Mouse (Mus musculus): ENCODE results near the gene C5ar2. TPM values are rescaled to one million over a fixed set of nuclear protein-coding genes. Genes with fewer than 3 reads are reported as not detected.

Gene C5ar2
- polyA plus RNA-seq (2015; fragmentation: Illumina TruSeq; extraction: RNeasy Lipid Tissue Mini Kit (QIAGEN cat#74804); ENCODE audit: low read depth, low replicate concordance): 0.58 TPM

DNA sequence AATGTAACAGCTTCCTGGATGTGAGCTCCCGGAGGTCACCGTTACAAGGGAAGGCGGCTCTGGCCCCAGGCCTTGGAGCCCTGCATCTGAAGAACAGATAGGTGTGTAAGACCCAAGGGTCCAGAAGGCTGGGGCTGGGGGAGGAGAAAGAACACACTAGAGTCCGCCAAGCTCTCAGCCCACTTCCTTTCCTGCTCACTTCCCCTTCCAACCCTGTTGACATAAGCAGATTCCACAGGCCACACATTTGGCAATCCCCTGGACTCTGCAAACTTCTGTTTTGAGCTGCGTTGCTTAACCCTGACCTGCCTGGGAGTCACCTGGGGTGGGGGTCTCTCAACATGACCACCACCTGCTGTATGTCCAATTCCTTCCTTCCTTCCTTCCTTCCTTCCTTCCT is at the start of gene C5ar2:
Gene C5ar2 (minus strand): TSS at position 88 of the 400 bp plus-strand sequence.

DNA sequence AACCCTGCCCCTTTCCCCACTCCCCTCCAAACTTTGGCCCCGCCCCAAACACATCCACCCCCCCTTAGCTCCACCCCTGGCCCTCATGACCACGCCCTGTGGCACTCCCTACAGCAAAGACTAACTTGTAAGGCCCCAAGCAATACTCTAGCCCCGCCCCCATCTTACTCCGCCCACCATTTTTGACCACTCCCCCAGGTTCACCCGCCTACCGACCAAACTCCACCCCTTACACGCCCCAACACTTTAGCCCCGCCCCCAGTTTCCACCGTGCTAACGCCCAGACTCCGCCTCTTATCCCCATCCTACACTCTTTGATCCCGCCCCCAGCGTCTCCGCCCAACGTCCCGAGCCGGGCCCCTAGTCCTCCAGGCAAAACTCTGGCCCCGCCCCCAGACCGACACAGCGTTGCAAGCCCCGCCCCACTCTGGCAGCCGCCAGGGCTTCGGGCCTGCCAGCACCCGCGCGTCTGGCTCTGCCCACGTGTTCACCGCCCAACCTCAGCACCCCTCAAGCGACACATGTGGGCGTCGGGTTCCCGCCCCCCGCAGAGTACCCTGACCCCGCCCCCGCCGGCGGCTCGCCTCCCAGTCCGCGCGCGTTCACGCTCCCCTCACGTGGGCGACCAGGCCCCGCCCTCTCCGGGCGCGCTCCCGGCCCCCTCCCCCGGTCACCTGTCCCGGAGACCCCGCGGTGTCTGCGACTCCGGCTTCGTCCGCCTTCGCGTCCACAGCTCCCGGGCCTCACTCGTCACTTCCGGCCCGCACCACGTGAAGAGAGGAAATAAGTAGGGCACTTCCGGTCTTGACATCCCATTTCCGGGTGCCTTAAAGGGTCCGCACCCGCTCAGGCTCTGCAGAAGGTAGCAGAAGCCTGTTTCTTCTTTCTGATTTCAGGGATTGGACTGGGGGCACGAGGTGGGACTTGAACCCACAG is 42.3 kb upstream of the C5ar2 start, which contains the start of gene Ccdc9:
Gene Ccdc9 (minus strand): TSS at position 770 of the 936 bp plus-strand sequence.

DNA sequence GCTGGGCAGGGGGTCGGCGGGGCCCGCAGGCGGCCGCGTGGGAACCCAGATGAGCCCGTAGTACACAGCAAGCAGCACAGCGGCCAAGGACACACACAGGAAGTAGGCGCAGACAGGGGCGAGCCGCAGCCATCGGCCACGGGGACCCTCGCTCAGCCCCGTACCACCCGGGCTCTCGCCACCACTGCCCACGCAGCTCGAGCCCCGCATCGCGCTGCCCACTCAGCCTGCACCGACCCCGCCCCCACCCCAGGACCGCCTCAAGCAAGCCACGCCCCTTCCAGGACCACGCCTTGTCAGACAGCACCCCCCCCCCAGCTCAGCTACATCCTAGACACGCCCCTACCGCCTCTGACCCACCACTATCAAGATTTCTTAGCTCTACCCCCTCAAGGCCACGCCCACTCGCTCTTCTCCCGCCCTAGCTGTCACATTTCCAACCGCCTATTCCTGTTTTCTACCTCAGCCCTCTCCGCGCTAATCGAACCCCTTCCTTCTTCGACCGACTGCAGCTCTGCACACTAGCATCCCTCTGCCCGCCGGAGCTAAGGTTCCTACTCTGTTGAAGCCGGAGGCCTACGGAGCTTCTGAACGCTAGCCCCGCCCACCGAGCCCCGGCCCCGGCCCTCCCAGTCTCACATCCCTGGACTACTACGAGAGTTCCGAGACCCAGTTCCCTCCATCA is 29.3 kb upstream of the C5ar2 start, which contains the start of gene Inafm1:
Gene Inafm1 (minus strand): TSS at position 537 of the 685 bp plus-strand sequence.

DNA sequence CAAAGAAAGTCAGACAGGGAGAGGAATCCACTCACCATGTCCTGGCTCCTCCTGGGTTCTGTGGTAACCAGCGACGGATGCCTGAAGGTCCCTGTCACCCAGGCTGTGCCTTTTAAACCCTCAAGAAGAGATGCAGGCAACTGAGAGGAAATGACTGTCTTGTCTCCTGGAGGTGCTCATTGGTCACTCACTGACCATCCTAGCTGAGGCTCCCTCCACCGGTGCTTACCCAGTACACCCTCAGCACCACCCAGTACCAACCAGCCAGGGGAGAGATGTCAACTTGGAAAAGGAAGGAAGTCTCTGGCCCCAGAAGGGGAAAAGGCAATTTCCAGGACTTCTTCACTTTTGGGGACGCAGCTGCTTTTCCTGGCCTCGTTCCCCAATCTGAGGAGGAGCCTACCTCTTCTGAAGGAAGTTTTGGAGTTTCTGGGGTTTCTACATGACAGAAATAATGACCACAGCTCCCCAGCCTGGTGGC is 15.2 kb upstream of the C5ar2 start, which contains the start of gene C5ar1:
Gene C5ar1 (minus strand): TSS at position 431 of the 481 bp plus-strand sequence.

DNA sequence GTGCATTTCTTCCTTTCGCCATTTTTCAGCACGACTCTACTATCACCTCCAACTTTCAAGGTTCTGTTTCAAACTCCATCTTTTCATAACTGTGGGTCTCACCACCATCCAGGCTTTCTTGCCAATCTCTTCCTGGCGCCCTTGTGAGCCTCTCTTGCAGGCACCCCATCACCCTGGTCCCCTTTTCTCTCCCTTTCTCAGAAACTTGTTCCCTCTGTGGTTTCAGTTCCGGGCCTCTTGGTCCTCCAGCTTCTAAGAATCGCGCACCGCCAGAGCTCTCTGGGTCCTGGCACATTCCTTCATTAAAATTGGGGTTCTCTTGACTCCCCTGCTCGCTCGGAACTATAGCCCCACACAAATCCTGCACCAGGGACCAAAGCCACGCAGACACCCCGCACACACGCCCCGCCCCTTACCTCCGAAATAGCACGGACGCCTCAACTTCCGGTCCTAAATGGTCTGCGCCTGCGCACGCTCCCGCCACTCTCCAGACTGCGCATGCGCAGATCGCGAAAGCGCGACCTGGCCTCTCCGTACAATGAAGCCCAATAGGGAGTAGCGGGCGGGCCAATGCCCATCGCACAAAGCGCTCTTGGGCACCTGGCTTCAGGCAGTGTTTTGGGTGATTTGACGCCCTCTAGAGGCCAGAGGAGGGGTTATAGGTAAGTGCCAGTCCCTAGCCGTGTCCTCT is 22.2 kb downstream of the C5ar2 start, which contains the start of gene Dhx34:
Gene Dhx34 (minus strand): TSS at position 456 of the 691 bp plus-strand sequence.

Other genes with a start within 250 kb of the C5ar2 start
- gene Bicra, start 196.2 kb downstream of the C5ar2 start, polyA plus RNA-seq (2015; fragmentation: Illumina TruSeq; extraction: RNeasy Lipid Tissue Mini Kit (QIAGEN cat#74804); ENCODE audit: low read depth, low replicate concordance): 7.0 TPM
- 0.37 TPM for gene Zfp541, start 182.3 kb downstream of the C5ar2 start, polyA plus RNA-seq (2015; fragmentation: Illumina TruSeq; extraction: RNeasy Lipid Tissue Mini Kit (QIAGEN cat#74804); ENCODE audit: low read depth, low replicate concordance)
- gene Napa, start 145.7 kb downstream of the C5ar2 start, polyA plus RNA-seq (2015; fragmentation: Illumina TruSeq; extraction: RNeasy Lipid Tissue Mini Kit (QIAGEN cat#74804); ENCODE audit: low read depth, low replicate concordance): 270 TPM
- gene Kptn, start 124.3 kb downstream of the C5ar2 start, polyA plus RNA-seq (2015; fragmentation: Illumina TruSeq; extraction: RNeasy Lipid Tissue Mini Kit (QIAGEN cat#74804); ENCODE audit: low read depth, low replicate concordance): 35.9 TPM
- 115 TPM for gene Slc8a2, start 114.3 kb downstream of the C5ar2 start, polyA plus RNA-seq (2015; fragmentation: Illumina TruSeq; extraction: RNeasy Lipid Tissue Mini Kit (QIAGEN cat#74804); ENCODE audit: low read depth, low replicate concordance)
- gene Meis3, start 69.1 kb downstream of the C5ar2 start, polyA plus RNA-seq (2015; fragmentation: Illumina TruSeq; extraction: RNeasy Lipid Tissue Mini Kit (QIAGEN cat#74804); ENCODE audit: low read depth, low replicate concordance): 45.1 TPM
- gene Dhx34, start 22.1 kb downstream of the C5ar2 start, polyA plus RNA-seq (2015; fragmentation: Illumina TruSeq; extraction: RNeasy Lipid Tissue Mini Kit (QIAGEN cat#74804); ENCODE audit: low read depth, low replicate concordance): 5.7 TPM
- gene C5ar1, start 15.4 kb upstream of the C5ar2 start, polyA plus RNA-seq (2015; fragmentation: Illumina TruSeq; extraction: RNeasy Lipid Tissue Mini Kit (QIAGEN cat#74804); ENCODE audit: low read depth, low replicate concordance): 0.92 TPM
- 30.5 TPM for gene Inafm1, start 29.5 kb upstream of the C5ar2 start, polyA plus RNA-seq (2015; fragmentation: Illumina TruSeq; extraction: RNeasy Lipid Tissue Mini Kit (QIAGEN cat#74804); ENCODE audit: low read depth, low replicate concordance)
- gene Ccdc9, start 42.6 kb upstream of the C5ar2 start, polyA plus RNA-seq (2015; fragmentation: Illumina TruSeq; extraction: RNeasy Lipid Tissue Mini Kit (QIAGEN cat#74804); ENCODE audit: low read depth, low replicate concordance): 73.0 TPM
- gene Bbc3, start 64.2 kb upstream of the C5ar2 start, polyA plus RNA-seq (2015; fragmentation: Illumina TruSeq; extraction: RNeasy Lipid Tissue Mini Kit (QIAGEN cat#74804); ENCODE audit: low read depth, low replicate concordance): 4.6 TPM
- gene Sae1, start 143.7 kb upstream of the C5ar2 start, polyA plus RNA-seq (2015; fragmentation: Illumina TruSeq; extraction: RNeasy Lipid Tissue Mini Kit (QIAGEN cat#74804); ENCODE audit: low read depth, low replicate concordance): 109 TPM
- 19.6 TPM for gene Zc3h4, start 156.8 kb upstream of the C5ar2 start, polyA plus RNA-seq (2015; fragmentation: Illumina TruSeq; extraction: RNeasy Lipid Tissue Mini Kit (QIAGEN cat#74804); ENCODE audit: low read depth, low replicate concordance)
- 66.1 TPM for gene Tmem160, start 208.6 kb upstream of the C5ar2 start, polyA plus RNA-seq (2015; fragmentation: Illumina TruSeq; extraction: RNeasy Lipid Tissue Mini Kit (QIAGEN cat#74804); ENCODE audit: low read depth, low replicate concordance)
- 7.1 TPM for gene Npas1, start 233.6 kb upstream of the C5ar2 start, polyA plus RNA-seq (2015; fragmentation: Illumina TruSeq; extraction: RNeasy Lipid Tissue Mini Kit (QIAGEN cat#74804); ENCODE audit: low read depth, low replicate concordance)